Mouse (Mus musculus): ENCODE measurements around the gene 2310057M21Rik.

The 2310057M21Rik gene

GRCm38 (mm10) chr7:131318340-131318739, 44.2 kb downstream of the 2310057M21Rik start:
- DNase-seq (ENCODE audit: low read depth), result no peak

DNA sequence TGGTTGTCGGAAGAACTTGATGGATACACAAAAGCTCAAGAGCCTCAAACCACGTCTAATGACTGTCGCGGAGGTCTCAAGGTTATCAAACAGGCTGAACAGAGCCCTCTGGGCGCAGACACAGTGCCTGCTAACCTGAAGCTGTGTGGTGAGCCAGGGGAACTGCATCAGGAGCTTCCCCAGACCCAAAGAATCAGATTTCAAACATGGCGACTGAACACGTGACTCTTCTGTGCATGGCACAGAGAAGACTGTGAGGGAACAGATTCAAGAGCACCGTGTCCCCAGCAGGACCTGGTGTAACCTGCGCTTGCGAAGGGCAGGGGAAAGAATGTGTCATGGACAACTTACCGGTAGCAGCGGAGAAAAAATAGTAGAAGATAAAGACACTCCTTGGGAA, 45.0 kb downstream of the 2310057M21Rik start:
- no peak for DNase-seq (ENCODE audit: low read depth)

GRCm38 (mm10) chr7:131314493-131314892, 48.1 kb downstream of the 2310057M21Rik start:
- no peak for DNase-seq (ENCODE audit: low read depth)

DNA sequence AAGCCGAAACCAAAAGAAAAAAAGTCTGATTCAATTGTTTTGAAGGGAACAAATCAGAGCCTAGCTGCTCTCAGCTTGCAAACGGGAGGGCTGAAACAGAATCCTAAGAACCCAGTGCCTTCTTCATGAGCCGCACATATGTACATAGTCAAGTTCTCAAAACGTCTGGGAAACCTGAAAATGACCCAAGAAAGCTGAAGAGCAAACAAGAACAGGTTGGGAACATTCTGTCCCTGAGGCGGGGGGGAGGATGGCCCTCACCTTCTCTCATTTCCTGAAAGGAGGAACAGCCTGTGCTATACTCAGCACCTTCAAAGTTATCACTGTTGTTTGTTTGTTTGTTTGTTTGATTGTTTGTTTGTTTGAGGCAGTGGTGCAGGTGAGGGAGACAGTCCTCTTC, 55.8 kb downstream of the 2310057M21Rik start:
- no peak for DNase-seq (ENCODE audit: low read depth)

- no peak for DNase-seq (ENCODE audit: low read depth)
These were observed 59.2 kb downstream of the 2310057M21Rik start for GRCm38 (mm10) chr7:131303340-131303739.

DNA sequence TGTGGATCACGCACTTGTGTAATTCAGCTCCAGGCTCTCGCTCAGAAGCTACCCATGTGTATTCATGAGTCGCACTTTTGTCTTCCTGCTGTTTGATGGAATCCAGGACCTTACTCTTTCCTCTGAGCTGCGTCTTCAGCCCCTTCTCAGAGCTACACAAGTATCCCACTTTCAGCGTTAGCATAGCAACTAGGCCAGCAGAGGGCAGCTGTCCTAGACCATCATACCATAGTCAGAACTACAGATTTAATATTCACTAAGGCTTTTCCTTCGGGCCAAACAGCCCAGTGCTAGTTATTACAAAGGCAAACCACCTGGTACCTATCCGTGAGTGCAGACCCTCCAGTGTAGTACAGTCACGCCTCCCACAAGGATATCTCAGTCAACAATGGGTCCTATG, 65.4 kb downstream of the 2310057M21Rik start:
- no peak for DNase-seq (ENCODE audit: low read depth)
